Mouse (Mus musculus) heart, embryonic 11.5 days (tissue): ENCODE measurements around the gene Emid1. TPM values are rescaled to one million over a fixed set of nuclear protein-coding genes. Genes with fewer than 3 reads are reported as not detected.

Source experiments
- ATAC-seq: fragments of 200-750 bp; cut with Nextera tagmentation; replicated peaks from 2 replicates; pipeline ENCODE4 v1.8.0; 2017; ENCODE audit warnings: moderate library complexity; ENCODE audit not compliant: insufficient number of reproducible peaks, low FRiP score, low TSS enrichment
- H3K27ac ChIP-seq: fragments of 300-500 bp; sonication (generic); 2 replicates; pipeline ENCODE4 v1.5.1; 2014; ENCODE audit warnings: mild to moderate bottlenecking, low read depth, low read length
- H3K27me3 ChIP-seq: fragments of 300-500 bp; sonication (generic); 2 replicates; pipeline ENCODE4 v1.6.1; 2014; ENCODE audit warnings: mild to moderate bottlenecking, low read length, mixed read lengths; ENCODE audit not compliant: control insufficient read depth, insufficient read depth
- H3K36me3 ChIP-seq: fragments of 300-500 bp; sonication (generic); 2 replicates; pipeline ENCODE4 v1.6.1; 2014; ENCODE audit warnings: mild to moderate bottlenecking, low read length, moderate library complexity, mixed read lengths; ENCODE audit not compliant: control insufficient read depth, insufficient read depth
- H3K4me1 ChIP-seq: fragments of 300-500 bp; sonication (generic); 2 replicates; pipeline ENCODE4 v1.6.1; 2014; ENCODE audit warnings: low read length; ENCODE audit not compliant: control insufficient read depth, insufficient read depth
- H3K4me2 ChIP-seq: fragments of 300-500 bp; sonication (generic); 2 replicates; pipeline ENCODE4 v1.6.1; 2014; ENCODE audit warnings: mild to moderate bottlenecking, moderate library complexity
- H3K4me3 ChIP-seq: fragments of 300-500 bp; sonication (generic); 2 replicates; pipeline ENCODE4 v1.5.1; 2014; ENCODE audit warnings: low read depth, low read length
- H3K9ac ChIP-seq: fragments of 300-500 bp; sonication (generic); 2 replicates; pipeline ENCODE4 v1.6.1; 2014; ENCODE audit warnings: mild to moderate bottlenecking, low read depth, low read length, moderate library complexity
- H3K9me3 ChIP-seq: fragments of 300-500 bp; sonication (generic); replicated peaks from 2 replicates; pipeline ENCODE4 v1.6.1; 2016; ENCODE audit warnings: low read length; ENCODE audit not compliant: control insufficient read depth
- WGBS: fragments of 180-500 bp; shearing (Covaris S2); extraction: QIAGEN DNeasy Blood & Tissue Kit; methylation state at CpG from one replicate; pipeline ENCODE4 v1.1.7; 2014; ENCODE audit not compliant: insufficient replicate concordance; 5-methylcytosine and 5-hydroxymethylcytosine counted together
- polyA plus RNA-seq: library from polyadenylated mRNA; unstranded; fragments of >200 nt; fragmentation: Nextera tagmentation; extraction: Ambion mirVana; gene quantifications from 2 replicates; pipeline ENCODE4 v1.2.1, GENCODE M21; 2014

Emid1 gene
- 6.8 and 8.6 TPM in 2 replicates for polyA plus RNA-seq

GRCm38 (mm10) chr11:5151680-5152337 lies at the start of gene Emid1:
TSS of gene Emid1 (minus strand) at chr11:5152257.
- under 1% methylated on average over 43 of the region's 53 CpGs for WGBS
- Histone ChIP-seq H3K9ac (peak within 1 kb of the TSS; percentile 77), H3K27me3 (peaks cover 17% of the 10 kb centered on the region), H3K4me2 (peak within 1 kb of the TSS; percentile 94), H3K36me3 (no peaks in the 10 kb centered on the region), H3K4me3 (peak within 1 kb of the TSS; percentile 54), H3K4me1 (peaks cover 29% of the 10 kb centered on the region), H3K27ac (no peak within 1 kb of the TSS), H3K9me3 (no peaks in the 10 kb centered on the region)
- no peak for ATAC-seq

- Histone ChIP-seq H3K27ac (no peak overlapping the region), H3K27me3 (no peaks in the 10 kb centered on the region), H3K36me3 (no peaks in the 10 kb centered on the region; the same call in 1 of the 2 replicates), H3K9me3 (no peaks in the 10 kb centered on the region), H3K4me1 (peaks cover 8% of the 10 kb centered on the region; the same call in 1 of the 2 replicates), H3K4me3 (no peak overlapping the region), H3K9ac (no peak overlapping the region), H3K4me2 (no peak overlapping the region)
- WGBS: 78% methylated on average over 2 of the region's 2 CpGs
- ATAC-seq: no peak
Observed at GRCm38 (mm10) chr11:5199879-5200278, 47.8 kb upstream of the Emid1 start.

- no peak overlapping the region for H3K4me2 ChIP-seq
- no peaks in the 10 kb centered on the region for H3K9me3 ChIP-seq
- ATAC-seq: no peak
- H3K27ac ChIP-seq: no peak overlapping the region
- no peak overlapping the region for H3K9ac ChIP-seq
- peaks cover 32% of the 10 kb centered on the region for H3K4me1 ChIP-seq
- H3K36me3 ChIP-seq: peaks cover 3% of the 10 kb centered on the region
- WGBS: 68% methylated on average over 5 of the region's 5 CpGs
- no peaks in the 10 kb centered on the region for H3K27me3 ChIP-seq
- no peak overlapping the region for H3K4me3 ChIP-seq
Observed at GRCm38 (mm10) chr11:5197068-5197467, 45.0 kb upstream of the Emid1 start.

- H3K4me2 ChIP-seq: no peak overlapping the region
- no peak overlapping the region for H3K4me3 ChIP-seq
- H3K36me3 ChIP-seq: peaks cover 3% of the 10 kb centered on the region
- H3K9me3 ChIP-seq: no peaks in the 10 kb centered on the region
- H3K27me3 ChIP-seq: no peaks in the 10 kb centered on the region
- ATAC-seq: no peak
- H3K9ac ChIP-seq: no peak overlapping the region
- H3K4me1 ChIP-seq: peaks cover 37% of the 10 kb centered on the region
- H3K27ac ChIP-seq: no peak overlapping the region
- WGBS: 80% methylated on average over 7 of the region's 7 CpGs
Observed at GRCm38 (mm10) chr11:5196583-5196982, 44.5 kb upstream of the Emid1 start.

GRCm38 (mm10) chr11:5193576-5193881 lies 41.5 kb upstream of the Emid1 start:
- Histone ChIP-seq H3K27ac (peak overlapping the region; percentile 46), H3K4me1 (peaks cover 49% of the 10 kb centered on the region), H3K9me3 (no peaks in the 10 kb centered on the region), H3K27me3 (no peaks in the 10 kb centered on the region), H3K36me3 (peaks cover 3% of the 10 kb centered on the region), H3K9ac (no peak overlapping the region), H3K4me3 (no peak overlapping the region), H3K4me2 (no peak overlapping the region)
- no peak for ATAC-seq
- WGBS: 42% methylated on average over 1 of the region's 1 CpGs

- WGBS: 64% methylated on average over 8 of the region's 8 CpGs
- no peaks in the 10 kb centered on the region for H3K27me3 ChIP-seq
- H3K4me3 ChIP-seq: no peak overlapping the region
- H3K36me3 ChIP-seq: peaks cover 3% of the 10 kb centered on the region
- no peak overlapping the region for H3K4me2 ChIP-seq
- no peaks in the 10 kb centered on the region for H3K9me3 ChIP-seq
- no peak for ATAC-seq
- peak overlapping the region; percentile 46 for H3K27ac ChIP-seq
- H3K9ac ChIP-seq: no peak overlapping the region
- H3K4me1 ChIP-seq: peaks cover 49% of the 10 kb centered on the region
Observed at GRCm38 (mm10) chr11:5192840-5193575, 41.0 kb upstream of the Emid1 start.

GRCm38 (mm10) chr11:5192084-5192516 lies 40.0 kb upstream of the Emid1 start:
- H3K27ac ChIP-seq: peak overlapping the region; percentile 46
- no peaks in the 10 kb centered on the region for H3K9me3 ChIP-seq
- peak overlapping the region; percentile 53; the same call in 1 of the 2 replicates for H3K9ac ChIP-seq
- no peak overlapping the region for H3K4me3 ChIP-seq
- H3K27me3 ChIP-seq: no peaks in the 10 kb centered on the region
- 29% methylated on average over 9 of the region's 9 CpGs for WGBS
- H3K4me1 ChIP-seq: peaks cover 47% of the 10 kb centered on the region
- H3K36me3 ChIP-seq: peaks cover 3% of the 10 kb centered on the region
- ATAC-seq: peak; percentile 23; the same call in 1 of the 2 replicates
- no peak overlapping the region for H3K4me2 ChIP-seq

GRCm38 (mm10) chr11:5189239-5189933 lies 37.3 kb upstream of the Emid1 start:
- Histone ChIP-seq H3K9ac (no peak overlapping the region), H3K4me3 (no peak overlapping the region), H3K36me3 (no peaks in the 10 kb centered on the region), H3K27me3 (no peaks in the 10 kb centered on the region), H3K9me3 (no peaks in the 10 kb centered on the region), H3K27ac (no peak overlapping the region; the same call in 1 of the 2 replicates), H3K4me2 (no peak overlapping the region), H3K4me1 (peaks cover 38% of the 10 kb centered on the region)
- no peak for ATAC-seq
- WGBS: 46% methylated on average over 9 of the region's 9 CpGs
